Mouse (Mus musculus) Muller cell, postnatal 12 days (primary cell): ENCODE measurements around the gene Hoxa6.

Experiments
- DNase-seq: peaks from one replicate; pipeline ENCODE4 v3.0.0-alpha.2; 2015; ENCODE audit errors: inconsistent ontology term

Hoxa6 gene

GRCm38 (mm10) chr6:52215771-52216535, 7.4 kb upstream of the Hoxa6 start:
- DNase-seq, result no peak

- DNase-seq, result no peak
Measured at GRCm38 (mm10) chr6:52215070-52215469, 6.5 kb upstream of the Hoxa6 start.

- DNase-seq, result no peak
Measured at GRCm38 (mm10) chr6:52214271-52214670, 5.7 kb upstream of the Hoxa6 start.

GRCm38 (mm10) chr6:52213119-52213986, 4.8 kb upstream of the Hoxa6 start, which contains the start of the genes Hoxa3 and Gm28308:
TSS of gene Hoxa3 (minus strand) at chr6:52213336.
TSS of gene Gm28308 (minus strand) at chr6:52213339.
- no peak for DNase-seq

- DNase-seq, result no peak
Measured at GRCm38 (mm10) chr6:52212556-52213118, 4.1 kb upstream of the Hoxa6 start.

- DNase-seq, result no peak
Measured at GRCm38 (mm10) chr6:52211961-52212360, 3.4 kb upstream of the Hoxa6 start.

- DNase-seq, result peak; percentile 45
Measured at GRCm38 (mm10) chr6:52211170-52211935, 2.8 kb upstream of the Hoxa6 start.

GRCm38 (mm10) chr6:52209685-52210046, 1.1 kb upstream of the Hoxa6 start:
- no peak for DNase-seq

GRCm38 (mm10) chr6:52208868-52209684, 554 bp upstream of the Hoxa6 start:
- DNase-seq, result no peak

- DNase-seq, result no peak
Measured at GRCm38 (mm10) chr6:52207684-52207976, 892 bp downstream of the Hoxa6 start.

- DNase-seq, result no peak
Measured at GRCm38 (mm10) chr6:52206882-52207683, 1.4 kb downstream of the Hoxa6 start.

GRCm38 (mm10) chr6:52205638-52206621, 2.6 kb downstream of the Hoxa6 start:
- DNase-seq, result no peak

- DNase-seq, result no peak
Measured at GRCm38 (mm10) chr6:52205221-52205620, 3.3 kb downstream of the Hoxa6 start.

- DNase-seq, result no peak
Measured at GRCm38 (mm10) chr6:52204050-52204752, 4.3 kb downstream of the Hoxa6 start, which contains the start of gene Hoxa5. TSS of gene Hoxa5 (minus strand) at chr6:52204587.

- DNase-seq, result no peak
Measured at GRCm38 (mm10) chr6:52203371-52204049, 5.0 kb downstream of the Hoxa6 start.

GRCm38 (mm10) chr6:52203121-52203370, 5.5 kb downstream of the Hoxa6 start:
- DNase-seq, result no peak

GRCm38 (mm10) chr6:52202362-52203120, 6.0 kb downstream of the Hoxa6 start:
- no peak for DNase-seq
